Mouse (Mus musculus) bone marrow, adult 2 months (tissue): ENCODE results near the gene Tomm20.

Experiments used
- CTCF ChIP-seq: fragments of 200-500 bp; IDR thresholded peaks from 2 replicates; pipeline ENCODE4 v1.5.1; 2011; ENCODE audit warnings: low read length, control low read depth; ENCODE audit not compliant: control insufficient read depth, insufficient read depth
- POLR2A ChIP-seq: fragments of 200-500 bp; IDR thresholded peaks from 2 replicates; pipeline ENCODE4 v1.6.1; 2011; ENCODE audit warnings: low read depth, mild to moderate bottlenecking, control low read depth, low read length, borderline replicate concordance; ENCODE audit not compliant: control insufficient read depth

DNA sequence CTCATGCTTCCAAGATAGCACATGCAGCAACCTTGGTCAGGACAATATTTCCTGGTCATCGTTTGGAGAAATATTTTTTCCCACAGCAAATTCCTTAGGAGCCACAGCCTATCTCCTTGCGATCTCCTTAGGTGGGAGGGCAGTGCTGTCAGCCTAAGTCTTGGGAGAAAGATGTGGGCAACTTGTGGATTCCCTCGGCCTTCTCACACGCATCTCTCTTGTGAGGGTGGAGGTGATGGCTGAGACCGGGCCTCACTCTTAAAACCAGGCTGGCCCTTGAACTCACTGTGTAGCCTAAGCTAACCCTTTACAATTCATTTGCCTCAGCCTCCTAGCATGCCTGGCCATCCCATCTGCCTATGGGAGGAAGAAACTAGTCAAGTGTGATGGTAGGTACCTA lies 25.9 kb downstream of the Tomm20 start:
- TF ChIP-seq CTCF (no peak), POLR2A (no peak)
